Mouse (Mus musculus): ENCODE data around the gene Bex4. TPM values are rescaled to one million over a fixed set of nuclear protein-coding genes. Genes with fewer than 3 reads are reported as not detected.

Gene Bex4
- polyA plus RNA-seq, 1 experiment from 2014 or later, result 71.3 TPM

Small RNA genes within 50 kb of the gene (microRNA-seq; reads per million reads assigned to microRNA genes)
- gene Mir6383, result not detected

Other genes starting within 250 kb of the Bex4 start
- 96.1 and 98.7 TPM in 2 replicates for gene Arxes2, start 145.2 kb upstream of the Bex4 start, polyA plus RNA-seq (2016; fragmentation: Nextera tagmentation; extraction: Ambion mirVana)
- 49.8 and 50.9 TPM in 2 replicates for gene Arxes1, start 105.6 kb upstream of the Bex4 start, polyA plus RNA-seq (2016; fragmentation: Nextera tagmentation; extraction: Ambion mirVana)
- gene Bex2, start 70.8 kb upstream of the Bex4 start, polyA plus RNA-seq (2016; fragmentation: Nextera tagmentation; extraction: Ambion mirVana), result 218 and 236 TPM in 2 replicates
- not detected in 2 replicates for gene Nxf3, start 53.7 kb upstream of the Bex4 start, polyA plus RNA-seq (2016; fragmentation: Nextera tagmentation; extraction: Ambion mirVana)
- 189 and 197 TPM in 2 replicates for gene Tceal8, start 33.3 kb downstream of the Bex4 start, polyA plus RNA-seq (2016; fragmentation: Nextera tagmentation; extraction: Ambion mirVana)
- 12.7 and 13.8 TPM in 2 replicates for gene Tceal5, start 64.9 kb downstream of the Bex4 start, polyA plus RNA-seq (2016; fragmentation: Nextera tagmentation; extraction: Ambion mirVana)
- gene Tceal7, start 75.8 kb downstream of the Bex4 start, polyA plus RNA-seq (2016; fragmentation: Nextera tagmentation; extraction: Ambion mirVana), result 10.1 and 12.7 TPM in 2 replicates
- gene Bex1, start 76.5 kb downstream of the Bex4 start, polyA plus RNA-seq (2016; fragmentation: Nextera tagmentation; extraction: Ambion mirVana), result 91.8 and 92.3 TPM in 2 replicates
- 680 and 686 TPM in 2 replicates for gene Tceal9, start 106.1 kb downstream of the Bex4 start, polyA plus RNA-seq (2016; fragmentation: Nextera tagmentation; extraction: Ambion mirVana)
- 559 and 577 TPM in 2 replicates for gene Bex3, start 131.3 kb downstream of the Bex4 start, polyA plus RNA-seq (2016; fragmentation: Nextera tagmentation; extraction: Ambion mirVana)